Mouse (Mus musculus) spleen, postnatal 36 days (tissue): ENCODE measurements around the gene Zfp229.
"Not testable (repeated sequence)": the region's sequence is repeated elsewhere in the genome, so short reads cannot be mapped to it uniquely, and the experiment has no call there.

ENCODE experiments used
- DNase-seq, 2 experiments: peaks; one replicate each; pipeline ENCODE4 v3.0.0; 2022; ENCODE audit warnings: low spot score in 2 of 2, mixed read lengths in 1 of 2

Gene Zfp229

GRCm38 (mm10) chr17:21730495-21730894 lies at the start of gene Zfp229:
Gene Zfp229, plus strand, starts transcription at chr17:21730795.
- DNase-seq = not testable (repeated sequence)

GRCm38 (mm10) chr17:21691560-21691959 lies 39.0 kb upstream of the Zfp229 start, which contains the start of gene Gm10226:
Gene Gm10226, plus strand, starts transcription at chr17:21691860.
- DNase-seq = no peak

- no peak for DNase-seq
These were observed 37.3 kb upstream of the Zfp229 start for GRCm38 (mm10) chr17:21693342-21693741.

GRCm38 (mm10) chr17:21696073-21696472 lies 34.5 kb upstream of the Zfp229 start:
- DNase-seq = no peak

- DNase-seq = peak; percentile 3 to 28
These were observed 28.0 kb upstream of the Zfp229 start for GRCm38 (mm10) chr17:21702281-21703240.

- DNase-seq = no peak
These were observed 27.2 kb upstream of the Zfp229 start for GRCm38 (mm10) chr17:21703414-21703813.

GRCm38 (mm10) chr17:21707343-21707996 lies 23.1 kb upstream of the Zfp229 start, which contains the start of gene Zfp760:
Gene Zfp760, plus strand, starts transcription at chr17:21707741.
- peak; percentile 73 to 79 for DNase-seq

GRCm38 (mm10) chr17:21708401-21708800 lies 22.2 kb upstream of the Zfp229 start:
- DNase-seq = no peak

- DNase-seq = no peak
These were observed 2.5 kb downstream of the Zfp229 start for GRCm38 (mm10) chr17:21733049-21733448.

GRCm38 (mm10) chr17:21733529-21734031 lies 3.0 kb downstream of the Zfp229 start:
- DNase-seq = peak; percentile 58

- no peak for DNase-seq
These were observed 22.2 kb downstream of the Zfp229 start for GRCm38 (mm10) chr17:21752791-21753190.

GRCm38 (mm10) chr17:21753342-21754208 lies 23.0 kb downstream of the Zfp229 start:
- DNase-seq = no peak

GRCm38 (mm10) chr17:21770336-21770735 lies 39.7 kb downstream of the Zfp229 start:
- no peak for DNase-seq

GRCm38 (mm10) chr17:21792256-21792655 lies 61.7 kb downstream of the Zfp229 start:
- DNase-seq = no peak

GRCm38 (mm10) chr17:21801373-21801772 lies 70.8 kb downstream of the Zfp229 start:
- DNase-seq = not testable (repeated sequence)
